Mouse (Mus musculus) olfactory bulb, adult 2 months (tissue): ENCODE results near the gene Adamts18. TPM values are rescaled to one million over a fixed set of nuclear protein-coding genes. Genes with fewer than 3 reads are reported as not detected.

Source experiments
- H3K27ac ChIP-seq: fragments of 200-500 bp; 2 replicates; pipeline ENCODE4 v1.5.1; 2012; ENCODE audit warnings: low read depth, low read length; ENCODE audit not compliant: insufficient read depth
- H3K4me1 ChIP-seq: fragments of 200-500 bp; 2 replicates; pipeline ENCODE4 v1.6.1; 2012; ENCODE audit warnings: low read length; ENCODE audit not compliant: control insufficient read depth, insufficient read depth
- H3K4me3 ChIP-seq: fragments of 200-500 bp; 2 replicates; pipeline ENCODE4 v1.5.1; 2012; ENCODE audit warnings: mild to moderate bottlenecking, low read depth, low read length, moderate library complexity; ENCODE audit not compliant: insufficient read depth
- CTCF ChIP-seq: fragments of 200-500 bp; IDR thresholded peaks from 2 replicates; pipeline ENCODE4 v1.5.1; 2012; ENCODE audit warnings: low read depth, mild to moderate bottlenecking, low read length, moderate library complexity; ENCODE audit not compliant: insufficient read depth
- POLR2A ChIP-seq: fragments of 200-500 bp; IDR thresholded peaks from 2 replicates; pipeline ENCODE4 v1.6.1; 2012; ENCODE audit warnings: mild to moderate bottlenecking, low read depth, low read length, moderate library complexity; ENCODE audit not compliant: insufficient read depth
- WGBS: fragments of 180-500 bp; shearing (Covaris S2); methylation state at CpG from one replicate; pipeline ENCODE4 v1.1.7; 2018; 5-methylcytosine and 5-hydroxymethylcytosine counted together
- polyA plus RNA-seq: library from polyadenylated mRNA; stranded (reverse); fragments of >200 nt; gene quantifications from 2 replicates; pipeline ENCODE4 v1.2.4, GENCODE M21; 2012; ENCODE audit warnings: low replicate concordance; ENCODE audit not compliant: missing spikeins, insufficient read depth, insufficient read length

Gene Adamts18
- polyA plus RNA-seq, 1 experiment = not detected

- H3K27ac ChIP-seq = no peak overlapping the region
- H3K4me1 ChIP-seq = 0 out of 2 replicates have a peak, but pooled peaks cover 3% of the 10 kb centered on the region
- WGBS = 73% methylated on average over 5 of the region's 5 CpGs
- H3K4me3 ChIP-seq = no peak overlapping the region
- TF ChIP-seq POLR2A (no peak), CTCF (no peak)
These were observed 124.5 kb downstream of the Adamts18 start for GRCm38 (mm10) chr8:113723873-113724538.

- 30% methylated on average over 13 of the region's 13 CpGs for WGBS
- H3K4me3 ChIP-seq = no peak overlapping the region
- no peak for TF ChIP-seq CTCF
- TF ChIP-seq POLR2A = no peak
- 0 out of 2 replicates have a peak, but pooled peaks cover 3% of the 10 kb centered on the region for H3K4me1 ChIP-seq
- no peak overlapping the region for H3K27ac ChIP-seq
These were observed 127.1 kb downstream of the Adamts18 start for GRCm38 (mm10) chr8:113721459-113721858.

- H3K4me3 ChIP-seq = no peak overlapping the region
- WGBS = 70% methylated on average over 7 of the region's 7 CpGs
- TF ChIP-seq POLR2A (no peak), CTCF (no peak)
These were observed 143.6 kb downstream of the Adamts18 start for GRCm38 (mm10) chr8:113704968-113705367.

GRCm38 (mm10) chr8:113691622-113692343 lies 156.8 kb downstream of the Adamts18 start:
- Histone ChIP-seq H3K27ac (no peak overlapping the region), H3K4me1 (0 out of 2 replicates have a peak, but pooled peaks cover 2% of the 10 kb centered on the region), H3K4me3 (no peak overlapping the region)
- 50% methylated on average over 14 of the region's 14 CpGs for WGBS
- TF ChIP-seq CTCF = no peak
- TF ChIP-seq POLR2A = no peak

More at GRCm38 (mm10) chr8:113704968-113705367, 143.6 kb downstream of the Adamts18 start:
- no peaks in the 10 kb centered on the region for H3K4me1 ChIP-seq
- H3K27ac ChIP-seq = no peak overlapping the region

GRCm38 (mm10) chr8:113688543-113688915 lies 160.0 kb downstream of the Adamts18 start:
- Histone ChIP-seq H3K27ac (no peak overlapping the region), H3K4me3 (no peak overlapping the region), H3K4me1 (0 out of 2 replicates have a peak, but pooled peaks cover 2% of the 10 kb centered on the region)
- 86% methylated on average over 8 of the region's 8 CpGs for WGBS
- TF ChIP-seq CTCF (no peak), POLR2A (no peak)

- Histone ChIP-seq H3K4me1 (0 out of 2 replicates have a peak, but pooled peaks cover 2% of the 10 kb centered on the region), H3K4me3 (no peak overlapping the region), H3K27ac (no peak overlapping the region)
- WGBS = 50% methylated on average over 17 of the region's 17 CpGs
- no peak for TF ChIP-seq POLR2A
- no peak for TF ChIP-seq CTCF
These were observed 160.5 kb downstream of the Adamts18 start for GRCm38 (mm10) chr8:113687889-113688542.

GRCm38 (mm10) chr8:113679361-113679760 lies 169.2 kb downstream of the Adamts18 start:
- Histone ChIP-seq H3K4me3 (no peak overlapping the region), H3K4me1 (no peaks in the 10 kb centered on the region), H3K27ac (no peak overlapping the region)
- 90% methylated on average over 3 of the region's 3 CpGs for WGBS
- TF ChIP-seq CTCF (no peak), POLR2A (no peak)

GRCm38 (mm10) chr8:113676811-113677210 lies 171.7 kb downstream of the Adamts18 start:
- 92% methylated on average over 1 of the region's 1 CpGs for WGBS

More at GRCm38 (mm10) chr8:113676811-113677210, 171.7 kb downstream of the Adamts18 start:
- H3K4me1 ChIP-seq = no peaks in the 10 kb centered on the region
- H3K27ac ChIP-seq = no peak overlapping the region
- TF ChIP-seq CTCF (no peak), POLR2A (no peak)
- H3K4me3 ChIP-seq = no peak overlapping the region
